Mouse (Mus musculus): ENCODE measurements around the gene Neurod6.

GRCm38 (mm10) chr6:55661126-55661915 is 19.7 kb downstream of the Neurod6 start:
- no peak for TF ChIP-seq USF1 (IDR thresholded peaks at IDR 0.05; ENCODE audit: low read depth, low read length)
- TF ChIP-seq EP300 (IDR thresholded peaks at IDR 0.05; ENCODE audit: low read length) = no peak
- no peak for TF ChIP-seq POLR2A (IDR thresholded peaks at IDR 0.05; ENCODE audit: low read depth, low read length)
- TF ChIP-seq E2F4 (IDR thresholded peaks at IDR 0.05; ENCODE audit: insufficient replicate concordance, low read depth, low read length) = no peak
- TF ChIP-seq SMC3 (IDR thresholded peaks at IDR 0.05; ENCODE audit: low read depth, low read length) = no peak
- TF ChIP-seq CTCF (conservative IDR thresholded peaks at IDR 0.05 in 1 of 2, IDR thresholded peaks at IDR 0.05 in 1 of 2; ENCODE audit: low read depth in 2 of 2, low read length in 2 of 2) = no peak
- no peak for TF ChIP-seq ELF1 (IDR thresholded peaks at IDR 0.05; ENCODE audit: low read depth, low read length)
- TF ChIP-seq MEF2A (IDR thresholded peaks at IDR 0.05; ENCODE audit: borderline replicate concordance, low read depth, low read length) = no peak
- no peak for TF ChIP-seq KAT2A (IDR thresholded peaks at IDR 0.05; ENCODE audit: insufficient replicate concordance, low read length)
- TF ChIP-seq ZMIZ1 (IDR thresholded peaks at IDR 0.05; ENCODE audit: low read depth, low read length) = no peak
- TF ChIP-seq POLR2AphosphoS2 (IDR thresholded peaks at IDR 0.05; ENCODE audit: low read depth, low read length) = no peak
- TF ChIP-seq JUN (IDR thresholded peaks at IDR 0.05; ENCODE audit: insufficient read depth, low read depth, low read length) = no peak
- no peak for TF ChIP-seq CHD1 (IDR thresholded peaks at IDR 0.05; ENCODE audit: low read depth, low read length)
